Mouse (Mus musculus) frontal cortex, adult 2 months (tissue): ENCODE measurements around the gene Proca1. TPM values are rescaled to one million over a fixed set of nuclear protein-coding genes. Genes with fewer than 3 reads are reported as not detected.
"Not testable (repeated sequence)": the region's sequence is repeated elsewhere in the genome, so short reads cannot be mapped to it uniquely, and the experiment has no call there.

Source experiments
- DNase-seq, 2 experiments: peaks; one replicate each; pipeline ENCODE4 v3.0.0; 2022; ENCODE audit warnings: low spot score in 1 of 2; ENCODE audit errors: extremely low spot score in 1 of 2
- polyA plus RNA-seq: library from polyadenylated mRNA; depleted of rRNA; stranded (reverse); fragments of >200 nt; gene quantifications from 2 replicates; pipeline ENCODE4 v1.2.3, GENCODE M21; 2012

The Proca1 gene
- polyA plus RNA-seq, 1 experiment: 6.9 TPM

- DNase-seq: no peak
These were observed 13.7 kb upstream of the Proca1 start for GRCm38 (mm10) chr11:78179438-78179999.

- no peak for DNase-seq
These were observed 13.0 kb upstream of the Proca1 start for GRCm38 (mm10) chr11:78180081-78180761.

- no peak for DNase-seq
These were observed 11.3 kb upstream of the Proca1 start for GRCm38 (mm10) chr11:78181830-78182357.

- DNase-seq: no peak
These were observed 10.7 kb upstream of the Proca1 start for GRCm38 (mm10) chr11:78182450-78182849.

GRCm38 (mm10) chr11:78182961-78183844, 10.0 kb upstream of the Proca1 start, which contains the start of gene Rpl23a:
Rpl23a (minus strand) TSS chr11:78183584.
- DNase-seq: peak; percentile 89 to 93

- no peak for DNase-seq
These were observed 9.2 kb upstream of the Proca1 start for GRCm38 (mm10) chr11:78183884-78184514.

- not testable (repeated sequence) for DNase-seq
These were observed 8.5 kb upstream of the Proca1 start for GRCm38 (mm10) chr11:78184702-78185101.

- peak in 1 of 2 experiments; percentile 70 for DNase-seq
These were observed 4.6 kb upstream of the Proca1 start, which contains the start of gene Rab34 for GRCm38 (mm10) chr11:78188331-78189233. Rab34 (plus strand) TSS chr11:78188430.

- peak; percentile 64 to 76 for DNase-seq
These were observed 3.8 kb upstream of the Proca1 start for GRCm38 (mm10) chr11:78189234-78190040.

GRCm38 (mm10) chr11:78190041-78190440, 3.2 kb upstream of the Proca1 start:
- no peak for DNase-seq

- DNase-seq: no peak
These were observed 1.4 kb downstream of the Proca1 start for GRCm38 (mm10) chr11:78194411-78195100.

GRCm38 (mm10) chr11:78195101-78195863, 2.1 kb downstream of the Proca1 start:
- DNase-seq: no peak

- no peak for DNase-seq
These were observed 9.2 kb downstream of the Proca1 start for GRCm38 (mm10) chr11:78202372-78202771.

- DNase-seq: no peak
These were observed 11.1 kb downstream of the Proca1 start for GRCm38 (mm10) chr11:78204287-78204686.

GRCm38 (mm10) chr11:78205361-78206206, 12.4 kb downstream of the Proca1 start:
- no peak for DNase-seq

- no peak for DNase-seq
These were observed 14.0 kb downstream of the Proca1 start for GRCm38 (mm10) chr11:78207190-78207589.
